Mouse (Mus musculus): ENCODE measurements around the gene Slc22a23.

- TF ChIP-seq POLR2A (IDR thresholded peaks at IDR 0.05; ENCODE audit: low read depth, low read length) (no peak), USF1 (IDR thresholded peaks at IDR 0.05; ENCODE audit: low read depth, low read length) (no peak), JUND (conservative IDR thresholded peaks at IDR 0.05; ENCODE audit: low read depth, low read length) (no peak), MYC (IDR thresholded peaks at IDR 0.05; ENCODE audit: low read depth, low read length) (no peak), GABPA (IDR thresholded peaks at IDR 0.05; ENCODE audit: insufficient replicate concordance, low read depth, low read length) (no peak), CTCF (conservative IDR thresholded peaks at IDR 0.05 in 1 of 2, IDR thresholded peaks at IDR 0.05 in 1 of 2; ENCODE audit: low read depth in 2 of 2, low read length in 2 of 2) (no peak), EP300 (IDR thresholded peaks at IDR 0.05; ENCODE audit: low read length) (no peak), CHD2 (IDR thresholded peaks at IDR 0.05; ENCODE audit: low read length) (no peak), RAD21 (IDR thresholded peaks at IDR 0.05; ENCODE audit: low read depth, low read length) (no peak), TBP (conservative IDR thresholded peaks at IDR 0.05; ENCODE audit: low read depth, low read length) (no peak)
Observed at GRCm38 (mm10) chr13:34347960-34348889, 3.2 kb upstream of the Slc22a23 start.
